Mouse (Mus musculus): ENCODE data around the gene Cachd1.

Gene Cachd1

DNA sequence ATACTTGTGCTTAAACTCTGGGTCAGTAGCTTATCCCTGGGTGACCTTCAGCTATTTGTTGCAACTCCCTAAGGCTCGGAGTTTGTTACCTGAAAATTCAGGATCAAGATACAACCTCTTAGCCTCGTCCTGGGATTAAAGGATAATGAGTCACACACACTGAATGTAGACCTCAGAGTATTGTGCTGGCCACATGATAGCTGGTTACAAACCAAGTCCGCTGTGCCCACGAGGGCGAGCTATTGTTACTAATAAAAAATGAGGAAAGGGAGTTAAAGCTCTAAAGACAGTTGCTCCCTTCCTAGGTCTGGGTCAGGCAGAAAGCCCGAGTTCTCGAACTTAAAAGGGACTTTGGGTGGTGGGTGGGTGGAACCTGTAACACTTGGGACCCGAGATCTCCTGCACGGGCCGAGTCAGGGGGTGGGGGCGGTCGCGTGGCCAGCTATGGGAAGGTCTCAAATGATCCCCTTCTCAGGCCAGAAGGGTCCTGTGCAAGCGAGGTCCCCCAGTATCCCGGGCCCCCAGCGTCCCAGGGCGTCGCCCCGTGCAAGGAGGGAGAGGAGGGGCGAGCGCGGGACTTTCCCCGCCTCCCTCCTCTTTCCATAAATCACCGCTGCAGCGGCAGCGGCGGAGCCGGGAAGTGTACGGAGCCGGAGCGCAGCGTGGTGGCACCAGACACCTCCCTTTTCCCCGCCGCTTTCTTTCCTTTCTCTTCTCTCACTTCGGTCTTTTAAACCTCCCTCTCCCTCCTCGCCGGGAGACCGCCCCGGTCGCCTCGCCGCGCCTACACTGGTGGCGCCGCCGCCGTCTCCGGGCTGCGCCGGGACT is at the start of gene Cachd1:
TSS of gene Cachd1 (plus strand) at position 633 of the 828 bp plus-strand sequence.
- peak; percentile 49 for DNase-seq (ENCODE audit: low spot score)

DNA sequence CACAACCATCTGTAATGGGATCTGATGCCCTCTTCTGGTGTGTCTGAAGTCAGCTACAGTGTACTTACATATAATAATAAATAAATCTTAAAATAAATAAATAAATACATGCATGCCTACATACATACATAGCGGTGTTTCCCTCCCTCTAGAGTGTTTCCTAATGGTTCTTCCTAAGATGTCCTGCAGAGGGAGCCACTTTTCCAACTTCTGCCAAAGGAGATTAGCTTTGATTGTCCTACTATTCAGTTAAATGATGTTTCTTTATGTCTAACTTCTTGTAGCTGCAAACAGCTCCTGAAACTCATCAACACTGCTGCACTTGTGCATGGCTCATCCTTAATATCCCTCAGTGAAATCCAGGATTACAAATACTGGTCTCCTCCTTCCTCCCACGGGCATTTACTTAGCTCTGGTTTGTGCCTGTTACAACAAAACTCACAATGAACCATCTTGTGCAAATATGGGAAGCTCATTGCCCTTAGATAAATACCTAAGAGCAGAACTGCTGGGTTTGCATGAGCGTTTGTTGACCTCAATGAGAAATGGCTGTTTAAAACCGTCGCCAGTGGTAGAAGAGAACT is 47.5 kb upstream of the Cachd1 start:
- peak; percentile 16 for DNase-seq (ENCODE audit: low spot score)

- no peak for DNase-seq (ENCODE audit: low spot score)
Observed at GRCm38 (mm10) chr4:100735098-100735935, 41.2 kb upstream of the Cachd1 start.

- DNase-seq (ENCODE audit: low spot score), result no peak
Observed at GRCm38 (mm10) chr4:100735936-100736349, 40.5 kb upstream of the Cachd1 start.

DNA sequence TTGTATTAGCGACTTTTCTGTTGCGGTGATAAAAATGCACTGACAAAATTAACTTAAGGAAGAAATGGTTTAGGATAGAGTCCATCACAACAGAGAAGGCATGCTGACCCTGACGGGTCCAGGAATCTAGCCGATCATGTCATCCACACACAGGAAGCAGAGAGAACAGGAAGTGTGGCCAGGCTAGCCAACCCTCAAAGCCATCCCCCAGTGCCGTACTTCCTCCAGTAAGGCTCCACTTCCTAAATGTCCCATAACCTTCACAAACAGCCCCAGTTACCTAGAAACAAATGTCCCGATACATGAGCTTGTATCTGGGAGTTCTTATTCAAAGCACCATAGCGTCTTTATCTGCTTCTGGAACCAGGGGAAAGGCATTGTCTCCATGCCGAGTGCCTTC is 32.9 kb upstream of the Cachd1 start:
- no peak for DNase-seq (ENCODE audit: low spot score)

DNA sequence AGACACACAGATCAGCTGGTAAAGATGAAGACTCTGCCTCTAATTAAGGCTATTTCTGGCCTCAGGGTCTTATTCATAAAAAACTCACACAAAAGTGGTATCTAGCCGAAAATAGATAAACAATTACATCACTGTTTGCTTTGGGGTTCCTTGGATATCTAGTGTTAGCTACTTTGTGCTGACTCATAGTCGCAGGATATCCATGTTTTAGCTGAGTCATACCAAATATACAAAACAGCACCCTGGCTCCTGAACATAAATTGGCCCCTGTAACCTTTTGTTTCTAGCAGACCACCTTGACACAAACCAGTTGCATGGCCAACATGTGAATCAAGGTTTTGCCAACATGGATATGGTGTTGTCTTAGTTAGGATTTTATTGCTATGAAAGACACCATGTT is 24.2 kb upstream of the Cachd1 start:
- no peak for DNase-seq (ENCODE audit: low spot score)

- no peak for DNase-seq (ENCODE audit: low spot score)
Observed at GRCm38 (mm10) chr4:100755632-100756031, 20.8 kb upstream of the Cachd1 start.

DNA sequence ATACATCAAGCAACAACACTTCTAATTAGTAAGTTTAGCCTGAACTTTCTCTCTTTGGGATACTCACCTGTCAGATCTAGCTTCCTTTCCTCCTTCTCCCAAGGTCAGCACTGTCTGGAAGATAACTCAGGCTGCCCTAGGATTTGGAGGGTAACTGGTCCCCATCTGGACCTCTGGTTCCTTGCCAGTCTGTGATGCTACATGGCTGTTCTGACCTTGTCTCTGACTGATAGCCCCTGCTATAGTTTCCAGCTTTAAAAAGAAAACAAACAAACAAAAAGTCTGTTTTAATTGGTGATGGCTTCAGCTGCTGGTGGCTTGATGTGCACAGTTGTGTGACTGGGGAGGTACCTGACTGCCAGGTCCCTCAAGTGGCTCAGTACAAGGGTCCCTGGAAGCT is 20.0 kb upstream of the Cachd1 start:
- DNase-seq (ENCODE audit: low spot score), result no peak

GRCm38 (mm10) chr4:100758265-100758898 is 18.1 kb upstream of the Cachd1 start:
- DNase-seq (ENCODE audit: low spot score), result no peak

DNA sequence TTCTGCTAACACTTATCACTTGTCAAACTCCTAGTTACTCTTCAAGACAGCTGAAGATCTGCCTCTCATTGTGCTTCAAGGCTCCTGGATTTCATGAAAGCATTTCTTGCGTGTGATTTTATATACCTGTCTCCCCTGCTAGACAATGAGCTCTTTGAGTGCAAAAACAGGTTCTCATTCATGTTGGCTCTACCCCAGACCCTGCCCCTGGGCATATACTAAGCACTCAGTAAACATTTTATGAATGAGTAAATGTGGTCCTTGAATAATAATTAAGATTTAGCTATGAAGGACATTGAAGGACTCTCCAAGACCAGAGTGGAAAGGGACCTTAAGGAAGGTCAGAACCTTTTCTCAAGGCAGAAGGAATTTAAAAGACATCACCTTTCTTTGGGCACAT is 16.9 kb upstream of the Cachd1 start:
- DNase-seq (ENCODE audit: low spot score), result no peak

DNA sequence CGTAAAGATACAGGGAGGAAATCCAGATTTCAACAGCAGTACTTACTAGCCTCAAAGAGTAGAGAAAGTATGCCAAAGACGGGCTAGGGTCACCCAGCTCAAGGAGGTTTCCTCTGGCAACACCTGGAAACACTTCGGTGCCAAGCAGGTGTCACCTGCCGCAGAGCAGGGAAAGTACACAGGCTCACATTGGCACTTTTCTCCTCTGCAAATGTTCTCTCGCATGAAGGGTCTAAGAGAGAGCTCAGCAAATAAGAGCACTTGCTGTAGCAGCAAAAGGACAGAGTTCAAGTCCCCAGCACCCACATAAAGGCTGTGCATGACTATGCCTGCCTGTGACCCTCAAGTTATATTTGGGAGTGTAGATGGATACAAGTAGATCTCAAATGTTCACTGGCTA is 16.1 kb upstream of the Cachd1 start:
- DNase-seq (ENCODE audit: low spot score), result no peak

GRCm38 (mm10) chr4:100768606-100769005 is 7.9 kb upstream of the Cachd1 start:
- no peak for DNase-seq (ENCODE audit: low spot score)

GRCm38 (mm10) chr4:100776871-100777375 is 448 bp downstream of the Cachd1 start:
- peak; percentile 11 for DNase-seq (ENCODE audit: low spot score)

- DNase-seq (ENCODE audit: low spot score), result no peak
Observed at GRCm38 (mm10) chr4:100777376-100778041, 1.0 kb downstream of the Cachd1 start.

GRCm38 (mm10) chr4:100778082-100778481 is 1.6 kb downstream of the Cachd1 start:
- DNase-seq (ENCODE audit: low spot score), result no peak

GRCm38 (mm10) chr4:100779023-100779422 is 2.5 kb downstream of the Cachd1 start:
- no peak for DNase-seq (ENCODE audit: low spot score)

- DNase-seq (ENCODE audit: low spot score), result no peak
Observed at GRCm38 (mm10) chr4:100779695-100780094, 3.2 kb downstream of the Cachd1 start.

- no peak for DNase-seq (ENCODE audit: low spot score)
Observed at GRCm38 (mm10) chr4:100780911-100781310, 4.4 kb downstream of the Cachd1 start.

- DNase-seq (ENCODE audit: low spot score), result no peak
Observed at GRCm38 (mm10) chr4:100782348-100782747, 5.9 kb downstream of the Cachd1 start.

GRCm38 (mm10) chr4:100782891-100783290 is 6.4 kb downstream of the Cachd1 start:
- no peak for DNase-seq (ENCODE audit: low spot score)

GRCm38 (mm10) chr4:100787201-100787600 is 10.7 kb downstream of the Cachd1 start:
- no peak for DNase-seq (ENCODE audit: low spot score)

All from layer of hippocampus, adult 11-12 months (tissue).